Mouse (Mus musculus): Measurements from ENCODE around the gene Dop1a. TPM values are rescaled to one million over a fixed set of nuclear protein-coding genes. Genes with fewer than 3 reads are reported as not detected.

Gene Dop1a
- polyA plus RNA-seq, 1 experiment from 2014 or later, result 11.0 TPM

DNA sequence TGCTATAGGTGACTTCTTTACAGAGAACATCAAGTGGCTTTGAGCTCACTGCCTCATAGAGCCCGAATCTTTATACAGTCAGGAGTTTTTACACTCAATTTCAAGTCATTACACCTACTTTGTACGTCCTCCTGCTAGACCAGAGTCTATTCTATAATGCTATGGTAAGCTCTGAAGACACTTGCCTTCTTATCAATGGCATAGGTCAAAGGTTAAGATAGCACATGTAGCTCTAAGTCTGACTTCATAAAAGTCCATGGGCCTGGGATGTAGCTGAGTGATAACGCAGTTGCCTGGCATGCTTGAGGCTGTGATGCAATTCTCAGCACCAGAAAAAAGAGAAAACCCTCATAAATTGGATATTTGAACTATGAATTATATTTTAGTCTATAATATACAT lies 47.4 kb downstream of the Dop1a start:
- Histone ChIP-seq H3K4me2 (replicated peaks) (no peak overlapping the region), H3K36me3 (peaks cover 11% of the 10 kb centered on the region; the same call in 1 of the 2 replicates), H3K9me3 (no peaks in the 10 kb centered on the region), H3K9ac (no peak overlapping the region), H3K27me3 (replicated peaks) (no peaks in the 10 kb centered on the region), H3K4me3 (replicated peaks) (no peak overlapping the region), H3K4me1 (replicated peaks) (no peaks in the 10 kb centered on the region), H3K27ac (no peak overlapping the region)
- WGBS, result 77% methylated on average over 3 of the region's 3 CpGs
- no peak for ATAC-seq

DNA sequence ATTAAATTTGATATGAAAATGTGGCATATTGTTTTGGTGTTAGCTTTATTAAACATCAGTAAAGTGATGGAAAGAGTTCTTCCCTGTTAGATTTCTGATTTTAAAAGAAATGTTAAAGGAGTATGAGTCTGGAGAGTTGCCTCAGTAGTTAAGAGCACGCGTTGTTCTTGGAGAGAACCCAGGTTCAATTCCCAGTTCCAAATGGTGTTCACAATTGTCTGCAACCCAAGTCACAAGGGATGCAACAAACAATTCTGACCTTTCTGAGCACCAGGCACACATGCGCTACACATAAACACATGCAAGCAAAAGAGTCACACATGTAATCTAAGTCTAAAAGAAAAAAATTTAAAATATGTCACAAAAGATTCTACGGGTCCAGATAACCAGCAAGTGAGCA lies 47.8 kb downstream of the Dop1a start:
- H3K9ac ChIP-seq, result no peak overlapping the region
- peaks cover 11% of the 10 kb centered on the region; the same call in 1 of the 2 replicates for H3K36me3 ChIP-seq
- no peaks in the 10 kb centered on the region for H3K4me1 ChIP-seq (replicated peaks)
- H3K9me3 ChIP-seq, result no peaks in the 10 kb centered on the region
- 94% methylated on average over 4 of the region's 4 CpGs for WGBS
- no peak overlapping the region for H3K4me2 ChIP-seq (replicated peaks)
- no peak overlapping the region for H3K4me3 ChIP-seq (replicated peaks)
- no peak for ATAC-seq
- no peaks in the 10 kb centered on the region for H3K27me3 ChIP-seq (replicated peaks)
- no peak overlapping the region for H3K27ac ChIP-seq

DNA sequence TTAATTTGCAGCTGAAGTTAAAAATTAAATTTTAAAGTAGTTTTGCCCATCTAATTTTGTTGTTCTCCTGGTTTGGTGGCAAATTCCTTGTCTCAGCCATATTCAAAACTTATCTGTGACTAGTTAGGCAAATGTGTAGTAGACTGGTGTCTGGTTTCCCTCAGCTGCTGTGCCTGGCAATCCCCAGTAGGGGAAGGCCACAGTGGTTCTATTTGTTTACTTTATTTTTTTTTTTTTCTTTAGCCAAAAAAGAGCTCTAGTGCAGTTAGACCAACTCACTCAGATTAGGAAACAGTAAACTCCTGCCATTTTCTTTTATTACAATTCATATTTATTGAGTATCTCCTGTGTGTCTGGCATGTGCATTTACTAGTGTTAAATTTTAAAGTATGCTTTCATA lies 55.4 kb downstream of the Dop1a start:
- H3K4me3 ChIP-seq (replicated peaks), result no peak overlapping the region
- H3K27ac ChIP-seq, result no peak overlapping the region
- H3K4me1 ChIP-seq (replicated peaks), result no peaks in the 10 kb centered on the region
- no peak overlapping the region for H3K9ac ChIP-seq
- no peaks in the 10 kb centered on the region for H3K27me3 ChIP-seq (replicated peaks)
- H3K9me3 ChIP-seq, result no peaks in the 10 kb centered on the region
- ATAC-seq, result no peak
- no peak overlapping the region for H3K4me2 ChIP-seq (replicated peaks)
- H3K36me3 ChIP-seq, result peaks cover 9% of the 10 kb centered on the region; the same call in 1 of the 2 replicates

DNA sequence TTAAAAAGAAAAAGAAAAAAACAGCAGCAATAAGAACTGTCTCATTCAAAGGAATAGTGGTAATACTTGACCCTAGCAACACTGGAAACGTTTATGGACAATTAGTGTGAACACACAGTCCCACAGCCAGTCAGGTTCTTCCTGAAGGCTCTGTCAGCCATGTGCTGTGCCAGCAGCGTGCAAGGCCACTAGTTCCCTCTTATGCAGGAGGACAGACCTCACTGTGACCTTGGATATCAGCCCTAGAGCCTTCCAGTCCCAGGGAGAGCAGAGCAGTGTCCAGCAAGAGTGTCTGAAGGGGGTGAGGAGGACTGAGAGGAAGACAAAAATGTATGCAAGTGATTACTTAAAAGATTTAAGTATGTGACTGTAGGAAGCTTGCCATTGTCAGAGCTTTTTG lies 58.6 kb downstream of the Dop1a start:
- no peaks in the 10 kb centered on the region for H3K27me3 ChIP-seq (replicated peaks)

DNA sequence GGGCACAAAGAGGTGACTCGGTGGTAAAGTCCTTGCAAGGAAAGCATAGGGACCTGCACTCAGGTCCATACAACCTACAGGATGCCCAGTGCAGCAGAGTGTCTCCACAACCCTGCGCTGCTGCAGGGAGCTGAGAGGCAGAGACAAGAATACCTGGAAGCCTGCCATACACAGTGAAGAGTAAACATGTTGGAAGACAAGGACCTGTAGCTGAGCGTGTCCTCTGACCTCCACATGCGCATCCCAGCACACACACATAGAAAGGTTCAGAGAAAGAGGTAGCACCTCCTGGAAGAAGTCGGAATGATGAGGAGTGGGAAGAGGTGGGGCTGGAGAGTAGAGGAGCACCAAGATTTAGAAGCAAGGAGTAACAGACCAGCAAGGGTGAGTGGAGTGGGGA lies 67.1 kb downstream of the Dop1a start:
- no peaks in the 10 kb centered on the region for H3K4me1 ChIP-seq (replicated peaks)
- no peak overlapping the region for H3K4me3 ChIP-seq (replicated peaks)
- no peak overlapping the region for H3K4me2 ChIP-seq (replicated peaks)
- H3K9ac ChIP-seq, result no peak overlapping the region
- no peak for ATAC-seq
- H3K36me3 ChIP-seq, result peaks cover 9% of the 10 kb centered on the region
- no peaks in the 10 kb centered on the region for H3K27me3 ChIP-seq (replicated peaks)
- no peaks in the 10 kb centered on the region for H3K9me3 ChIP-seq
- H3K27ac ChIP-seq, result no peak overlapping the region
- WGBS, result 83% methylated on average over 5 of the region's 5 CpGs

More for the DNA sequence above, 58.6 kb downstream of the Dop1a start:
- WGBS, result 58% methylated on average over 2 of the region's 2 CpGs
- Histone ChIP-seq H3K9ac (no peak overlapping the region), H3K36me3 (peaks cover 5% of the 10 kb centered on the region; the same call in 1 of the 2 replicates), H3K27ac (no peak overlapping the region), H3K4me1 (replicated peaks) (no peaks in the 10 kb centered on the region), H3K4me2 (replicated peaks) (no peak overlapping the region), H3K9me3 (no peaks in the 10 kb centered on the region), H3K4me3 (replicated peaks) (no peak overlapping the region)
- no peak for ATAC-seq

DNA sequence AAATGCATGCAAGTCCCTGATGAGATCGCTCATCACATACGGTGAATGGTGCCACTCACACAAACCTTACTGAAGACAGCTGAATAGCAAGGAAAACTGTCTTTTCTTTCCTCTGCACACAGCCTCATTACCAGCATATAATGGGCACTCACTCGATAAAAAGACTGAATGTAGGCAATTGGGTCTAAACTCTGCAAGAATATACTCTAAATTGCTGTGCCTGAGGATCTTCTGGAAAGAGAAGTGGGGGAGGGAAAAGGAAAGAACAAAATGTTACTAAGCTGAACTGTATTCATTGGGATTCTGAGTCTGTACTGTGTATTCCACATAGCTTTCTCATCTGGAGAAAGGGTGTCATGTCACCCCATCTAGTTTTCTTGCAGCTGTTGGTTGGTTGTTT lies 76.5 kb downstream of the Dop1a start:
- Histone ChIP-seq H3K9ac (no peak overlapping the region), H3K36me3 (peaks cover 9% of the 10 kb centered on the region; the same call in 1 of the 2 replicates), H3K27me3 (replicated peaks) (no peaks in the 10 kb centered on the region), H3K4me1 (replicated peaks) (no peaks in the 10 kb centered on the region), H3K4me3 (replicated peaks) (no peak overlapping the region), H3K27ac (no peak overlapping the region), H3K9me3 (no peaks in the 10 kb centered on the region), H3K4me2 (replicated peaks) (no peak overlapping the region)
- 95% methylated on average over 3 of the region's 3 CpGs for WGBS
- no peak for ATAC-seq

DNA sequence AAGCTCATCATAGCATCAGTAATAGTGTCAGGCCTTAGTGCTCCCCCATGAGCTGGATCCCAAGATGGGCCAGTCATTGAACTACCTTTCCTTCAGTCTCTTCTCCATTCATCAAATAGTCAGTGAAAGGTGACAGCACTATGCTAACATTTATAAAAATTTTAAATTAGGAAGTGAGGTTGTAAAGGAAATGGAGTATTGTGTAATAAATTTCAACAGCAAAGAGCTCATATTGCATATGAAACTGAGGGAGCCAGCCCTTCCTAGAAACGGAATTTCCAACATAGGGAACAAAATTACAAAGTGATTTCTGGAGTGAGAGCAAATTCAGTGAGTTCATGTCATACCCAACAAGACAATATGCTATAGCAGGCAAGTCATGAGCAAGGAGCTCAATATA lies 77.6 kb downstream of the Dop1a start:
- no peaks in the 10 kb centered on the region for H3K27me3 ChIP-seq (replicated peaks)
- 67% methylated on average over 1 of the region's 1 CpGs for WGBS
- H3K4me1 ChIP-seq (replicated peaks), result no peaks in the 10 kb centered on the region
- H3K4me2 ChIP-seq (replicated peaks), result no peak overlapping the region
- no peak overlapping the region for H3K4me3 ChIP-seq (replicated peaks)
- H3K36me3 ChIP-seq, result peaks cover 9% of the 10 kb centered on the region; the same call in 1 of the 2 replicates
- no peak overlapping the region for H3K9ac ChIP-seq
- H3K9me3 ChIP-seq, result no peaks in the 10 kb centered on the region
- no peak for ATAC-seq
- H3K27ac ChIP-seq, result no peak overlapping the region

DNA sequence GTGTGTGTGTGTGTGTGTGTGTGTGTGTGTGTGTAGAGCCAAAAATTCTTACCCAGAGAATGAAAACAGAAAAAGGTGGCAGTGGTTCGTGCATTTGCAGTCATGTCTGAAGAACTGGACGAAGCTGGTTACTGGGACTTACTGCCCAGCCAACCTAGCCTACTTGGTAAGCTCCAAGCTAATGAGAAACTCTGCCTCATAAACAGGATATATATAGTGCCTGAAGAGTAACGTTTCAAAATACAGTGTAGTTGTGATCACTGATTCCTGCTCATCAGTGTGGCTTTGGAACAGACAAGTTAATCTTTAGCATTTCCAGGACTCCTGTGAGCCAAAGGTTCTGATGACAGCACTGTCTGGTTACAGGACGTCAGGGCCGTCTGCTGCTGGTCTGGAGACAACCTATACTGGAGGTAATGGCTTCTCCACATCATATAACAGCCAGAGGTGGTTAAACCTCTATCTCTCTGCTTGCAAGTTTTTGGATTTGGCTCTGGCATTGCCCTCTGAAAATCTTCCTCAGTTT lies 82.7 kb downstream of the Dop1a start:
- Histone ChIP-seq H3K27ac (no peak overlapping the region), H3K27me3 (replicated peaks) (no peaks in the 10 kb centered on the region), H3K4me1 (replicated peaks) (no peaks in the 10 kb centered on the region), H3K36me3 (0 out of 2 replicates have a peak, but pooled peaks cover 6% of the 10 kb centered on the region), H3K9ac (no peak overlapping the region), H3K4me3 (replicated peaks) (no peak overlapping the region), H3K4me2 (replicated peaks) (no peak overlapping the region), H3K9me3 (no peaks in the 10 kb centered on the region)
- WGBS, result 80% methylated on average over 5 of the region's 5 CpGs
- no peak for ATAC-seq

DNA sequence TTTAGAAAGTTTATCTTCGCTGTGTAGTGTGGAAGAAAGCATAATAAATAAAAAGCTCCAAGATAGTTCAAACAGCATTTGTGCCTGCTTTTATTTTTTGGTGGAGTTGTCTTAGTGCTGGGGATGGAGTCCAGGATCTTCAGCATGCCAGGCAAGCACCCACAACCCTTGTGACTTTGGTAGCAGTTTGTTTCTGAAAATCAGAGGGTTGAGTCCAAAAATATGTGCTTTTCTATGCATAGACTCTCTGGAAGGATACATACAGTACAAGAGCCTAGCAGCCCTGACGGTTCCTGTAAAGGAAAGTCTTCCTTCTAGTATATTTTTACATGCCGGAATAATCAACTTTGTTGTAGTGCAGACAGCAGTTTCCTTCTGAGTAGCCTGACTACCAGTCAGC lies 83.8 kb downstream of the Dop1a start:
- Histone ChIP-seq H3K4me3 (replicated peaks) (no peak overlapping the region), H3K36me3 (0 out of 2 replicates have a peak, but pooled peaks cover 6% of the 10 kb centered on the region)
- WGBS, result 89% methylated on average over 3 of the region's 3 CpGs

DNA sequence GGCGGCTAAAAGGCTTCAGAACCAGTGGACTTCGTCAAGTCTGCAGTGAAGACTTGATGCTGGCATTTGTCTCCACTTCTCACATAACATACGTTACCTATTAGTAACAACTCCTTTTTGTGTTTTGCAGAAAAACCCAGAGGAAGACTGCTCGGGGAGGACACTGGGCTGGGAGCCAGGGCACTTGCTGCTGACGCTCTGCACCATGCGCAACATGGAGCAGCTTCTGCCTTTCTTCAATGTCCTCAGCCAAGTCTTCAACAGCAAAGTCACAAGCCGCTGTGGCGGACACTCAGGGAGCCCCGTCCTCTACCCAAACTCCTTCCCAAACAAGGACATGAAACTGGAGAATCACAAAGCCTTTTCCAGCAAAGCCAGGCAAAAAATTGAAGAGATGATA lies 86.9 kb downstream of the Dop1a start:
- no peak for ATAC-seq
- WGBS, result 78% methylated on average over 9 of the region's 9 CpGs
- no peaks in the 10 kb centered on the region for H3K9me3 ChIP-seq
- H3K27ac ChIP-seq, result no peak overlapping the region
- no peak overlapping the region for H3K4me3 ChIP-seq (replicated peaks)
- H3K4me1 ChIP-seq (replicated peaks), result no peaks in the 10 kb centered on the region
- H3K9ac ChIP-seq, result no peak overlapping the region
- H3K27me3 ChIP-seq (replicated peaks), result no peaks in the 10 kb centered on the region
- 0 out of 2 replicates have a peak, but pooled peaks cover 9% of the 10 kb centered on the region for H3K36me3 ChIP-seq
- H3K4me2 ChIP-seq (replicated peaks), result no peak overlapping the region

More for the DNA sequence above, 83.8 kb downstream of the Dop1a start:
- Histone ChIP-seq H3K9me3 (no peaks in the 10 kb centered on the region), H3K27me3 (replicated peaks) (no peaks in the 10 kb centered on the region), H3K9ac (no peak overlapping the region), H3K27ac (no peak overlapping the region), H3K4me1 (replicated peaks) (no peaks in the 10 kb centered on the region), H3K4me2 (replicated peaks) (no peak overlapping the region)
- ATAC-seq, result no peak

DNA sequence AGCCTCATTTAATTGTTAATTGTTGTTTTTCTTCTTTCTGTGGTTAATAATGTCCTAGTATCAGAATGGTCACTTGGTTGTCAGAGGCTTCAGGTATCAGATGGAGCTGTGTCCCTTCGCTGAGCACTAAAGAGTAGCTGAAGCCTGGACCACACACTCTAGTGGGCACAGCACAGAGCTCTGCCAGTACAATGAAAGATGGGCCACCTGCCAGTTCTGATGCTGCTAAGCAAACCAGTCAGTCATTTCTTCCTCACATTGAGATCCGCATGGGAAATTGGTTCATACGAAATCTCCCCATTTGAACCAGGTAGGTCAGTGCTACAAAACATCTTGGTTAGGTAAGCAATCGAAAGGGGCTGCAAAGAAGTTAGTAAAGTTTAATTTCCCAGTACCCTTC lies 87.7 kb downstream of the Dop1a start:
- no peak overlapping the region for H3K27ac ChIP-seq
- H3K36me3 ChIP-seq, result 0 out of 2 replicates have a peak, but pooled peaks cover 9% of the 10 kb centered on the region
- no peaks in the 10 kb centered on the region for H3K4me1 ChIP-seq (replicated peaks)
- H3K9me3 ChIP-seq, result no peaks in the 10 kb centered on the region
- H3K9ac ChIP-seq, result no peak overlapping the region
- no peaks in the 10 kb centered on the region for H3K27me3 ChIP-seq (replicated peaks)
- no peak overlapping the region for H3K4me3 ChIP-seq (replicated peaks)
- ATAC-seq, result no peak
- no peak overlapping the region for H3K4me2 ChIP-seq (replicated peaks)
- 92% methylated on average over 4 of the region's 4 CpGs for WGBS

DNA sequence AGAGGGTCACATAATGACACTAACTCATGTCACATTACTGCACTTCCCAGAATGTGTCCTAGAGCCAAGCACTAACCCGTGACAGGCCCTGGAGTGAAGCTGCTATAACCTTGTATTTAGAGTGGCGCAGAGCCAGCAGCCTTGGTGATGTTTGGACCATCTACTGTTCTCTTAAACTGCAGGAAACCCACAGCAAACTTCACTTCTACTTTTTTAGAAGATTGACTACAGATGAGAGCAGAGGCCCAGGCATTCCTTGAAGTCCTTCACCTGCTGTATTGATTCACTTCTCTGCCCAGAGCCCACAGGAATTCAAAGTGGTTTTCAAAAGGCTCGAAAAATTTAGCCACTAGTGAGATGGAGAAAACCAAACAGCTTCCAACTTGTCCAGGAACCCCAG lies 93.6 kb downstream of the Dop1a start:
- WGBS, result 89% methylated on average over 3 of the region's 3 CpGs
- H3K4me2 ChIP-seq (replicated peaks), result no peak overlapping the region
- H3K9ac ChIP-seq, result no peak overlapping the region
- no peak overlapping the region for H3K27ac ChIP-seq
- no peaks in the 10 kb centered on the region for H3K9me3 ChIP-seq
- H3K27me3 ChIP-seq (replicated peaks), result no peaks in the 10 kb centered on the region
- H3K4me3 ChIP-seq (replicated peaks), result no peak overlapping the region
- no peaks in the 10 kb centered on the region for H3K4me1 ChIP-seq (replicated peaks)
- no peak for ATAC-seq
- peaks cover 17% of the 10 kb centered on the region for H3K36me3 ChIP-seq

DNA sequence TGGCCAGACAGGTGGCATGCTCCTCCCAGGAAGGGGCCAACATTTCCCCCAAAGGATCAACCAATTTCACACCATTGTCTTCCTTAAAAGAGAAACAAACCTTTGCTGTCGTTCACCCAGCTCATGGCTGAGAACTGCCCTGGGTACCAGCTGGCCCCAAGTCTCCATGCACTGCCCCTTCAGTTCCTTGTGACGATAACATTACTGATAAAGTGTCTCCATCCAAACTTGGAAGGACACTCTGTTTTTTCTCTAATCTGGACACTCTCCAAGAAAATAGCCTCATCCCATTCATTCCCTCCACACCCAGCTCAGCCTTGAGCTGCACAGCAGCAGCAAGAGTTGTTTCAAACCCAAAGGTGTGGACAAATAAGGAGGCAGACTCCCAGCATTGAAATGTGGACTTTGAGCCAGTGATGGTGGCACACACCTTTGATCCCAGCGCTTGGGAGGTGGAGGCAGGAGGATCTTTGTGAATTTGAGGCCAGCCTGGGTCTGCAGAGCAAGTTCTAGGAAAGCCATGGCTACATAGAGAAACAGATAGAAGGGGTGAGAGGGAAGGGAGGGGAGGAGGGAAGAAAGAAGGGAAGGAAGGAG lies 102.5 kb downstream of the Dop1a start:
- H3K9ac ChIP-seq, result no peak overlapping the region
- H3K27ac ChIP-seq, result no peak overlapping the region
- H3K9me3 ChIP-seq, result no peaks in the 10 kb centered on the region
- no peak for ATAC-seq
- H3K4me2 ChIP-seq (replicated peaks), result no peak overlapping the region
- 65% methylated on average over 3 of the region's 3 CpGs for WGBS
- H3K4me3 ChIP-seq (replicated peaks), result no peak overlapping the region
- no peaks in the 10 kb centered on the region for H3K27me3 ChIP-seq (replicated peaks)
- peaks cover 6% of the 10 kb centered on the region for H3K4me1 ChIP-seq (replicated peaks)
- peaks cover 7% of the 10 kb centered on the region; the same call in 1 of the 2 replicates for H3K36me3 ChIP-seq
